Mouse (Mus musculus): ENCODE data around the gene Dennd1c. TPM values are rescaled to one million over a fixed set of nuclear protein-coding genes. Genes with fewer than 3 reads are reported as not detected.
A peak's percentile ranks its signal among the peaks of the same experiment; 100 is the strongest.

Dennd1c gene
- polyA plus RNA-seq, 1 experiment = not detected

DNA sequence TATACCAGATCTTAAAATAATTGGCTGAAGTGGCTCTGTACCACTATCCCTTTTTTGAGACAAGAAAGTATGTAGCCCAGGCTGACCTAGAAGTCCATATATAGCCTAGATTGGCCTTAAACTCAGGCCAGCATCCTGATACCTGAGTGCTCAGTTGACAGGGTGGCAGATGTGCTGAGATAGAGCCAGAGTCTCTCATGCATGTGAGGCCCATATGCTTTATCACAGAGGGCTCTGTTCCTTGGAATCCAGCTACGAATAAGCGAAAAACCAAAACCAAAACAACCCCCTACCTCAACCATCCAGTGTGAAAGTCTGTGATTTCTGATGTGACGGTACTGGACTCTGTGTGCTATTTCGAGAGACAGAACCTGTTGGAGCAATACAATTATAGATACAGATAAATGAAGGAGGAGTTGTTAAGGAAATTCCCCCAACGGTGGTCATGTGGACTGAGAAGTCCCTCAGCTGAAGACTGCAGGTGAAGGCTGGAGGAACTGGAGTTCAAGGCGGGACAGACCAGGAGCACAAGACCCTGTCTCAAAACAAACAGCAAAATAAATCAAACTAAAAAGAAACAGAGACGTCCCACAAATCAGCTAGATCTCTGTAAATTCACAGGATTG lies 29.8 kb upstream of the Dennd1c start:
- peaks cover 8% of the 10 kb centered on the region for H3K79me3 ChIP-seq (ENCODE audit: low read depth)
- H3ac ChIP-seq (ENCODE audit: control insufficient read depth, insufficient read length, low read depth) = no peak overlapping the region
- no peaks in the 10 kb centered on the region for H3K36me3 ChIP-seq (ENCODE audit: control insufficient read depth, insufficient read depth)
- H3K79me2 ChIP-seq (ENCODE audit: control insufficient read depth, insufficient read depth) = peaks cover 21% of the 10 kb centered on the region
- no peak overlapping the region for H3K4me3 ChIP-seq (ENCODE audit: insufficient read depth, poor library complexity, severe bottlenecking)
- TF ChIP-seq MYOG (IDR thresholded peaks at IDR 0.05; ENCODE audit: control insufficient read depth, extremely low read depth, insufficient read length) (no peak), FOSL1 (IDR thresholded peaks at IDR 0.05; ENCODE audit: insufficient read depth, low read length, poor library complexity, severe bottlenecking) (no peak), MAX (IDR thresholded peaks at IDR 0.05) (no peak), MYOD1 (IDR thresholded peaks at IDR 0.05; ENCODE audit: control insufficient read depth, insufficient read length, low read depth) (no peak), USF1 (IDR thresholded peaks at IDR 0.05; ENCODE audit: low read depth) (no peak), CEBPB (IDR thresholded peaks at IDR 0.05; ENCODE audit: low read depth) (no peak), CTCF (IDR thresholded peaks at IDR 0.05; ENCODE audit: control insufficient read depth, insufficient read depth, insufficient read length) (no peak)
- no peaks in the 10 kb centered on the region for H3K27me3 ChIP-seq (ENCODE audit: control insufficient read depth, insufficient read depth, insufficient read length)

DNA sequence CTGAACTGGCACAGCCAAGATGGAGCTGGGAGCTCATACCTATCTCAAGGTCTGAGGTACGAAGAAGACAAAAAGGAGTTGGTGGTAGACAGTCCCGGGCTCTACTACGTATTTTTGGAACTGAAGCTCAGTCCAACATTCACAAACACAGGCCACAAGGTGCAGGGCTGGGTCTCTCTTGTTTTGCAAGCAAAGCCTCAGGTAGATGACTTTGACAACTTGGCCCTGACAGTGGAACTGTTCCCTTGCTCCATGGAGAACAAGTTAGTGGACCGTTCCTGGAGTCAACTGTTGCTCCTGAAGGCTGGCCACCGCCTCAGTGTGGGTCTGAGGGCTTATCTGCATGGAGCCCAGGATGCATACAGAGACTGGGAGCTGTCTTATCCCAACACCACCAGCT lies 28.8 kb upstream of the Dennd1c start:
- no peaks in the 10 kb centered on the region for H3K27me3 ChIP-seq (ENCODE audit: control insufficient read depth, insufficient read depth, insufficient read length)
- H3K4me3 ChIP-seq (ENCODE audit: insufficient read depth, poor library complexity, severe bottlenecking) = no peak overlapping the region
- TF ChIP-seq CTCF (IDR thresholded peaks at IDR 0.05; ENCODE audit: control insufficient read depth, insufficient read depth, insufficient read length) (no peak), MYOG (IDR thresholded peaks at IDR 0.05; ENCODE audit: control insufficient read depth, extremely low read depth, insufficient read length) (no peak), MYOD1 (IDR thresholded peaks at IDR 0.05; ENCODE audit: control insufficient read depth, insufficient read length, low read depth) (no peak), FOSL1 (IDR thresholded peaks at IDR 0.05; ENCODE audit: insufficient read depth, low read length, poor library complexity, severe bottlenecking) (no peak), USF1 (IDR thresholded peaks at IDR 0.05; ENCODE audit: low read depth) (no peak), CEBPB (IDR thresholded peaks at IDR 0.05; ENCODE audit: low read depth) (no peak), MAX (IDR thresholded peaks at IDR 0.05) (no peak)
- H3ac ChIP-seq (ENCODE audit: control insufficient read depth, insufficient read length, low read depth) = no peak overlapping the region
- H3K79me2 ChIP-seq (ENCODE audit: control insufficient read depth, insufficient read depth) = peaks cover 21% of the 10 kb centered on the region
- H3K36me3 ChIP-seq (ENCODE audit: control insufficient read depth, insufficient read depth) = no peaks in the 10 kb centered on the region
- peaks cover 8% of the 10 kb centered on the region for H3K79me3 ChIP-seq (ENCODE audit: low read depth)

DNA sequence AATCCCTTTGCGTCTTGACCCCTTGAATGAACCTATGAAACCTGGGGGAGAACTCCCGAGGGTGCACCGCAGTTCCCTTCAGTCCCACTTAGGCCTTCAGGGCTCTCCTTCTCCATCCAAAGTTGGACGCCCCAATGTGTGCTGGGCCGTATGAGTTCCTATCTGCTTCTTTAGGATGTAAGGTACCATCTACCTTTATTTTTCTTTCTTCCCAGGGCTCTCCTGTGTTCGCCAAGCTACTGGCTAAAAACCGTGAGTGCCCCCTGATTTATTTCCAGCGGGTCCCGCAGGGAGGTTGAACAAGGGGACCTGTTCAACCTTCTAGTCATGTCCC lies 27.7 kb upstream of the Dennd1c start:
- peaks cover 8% of the 10 kb centered on the region for H3K79me3 ChIP-seq (ENCODE audit: low read depth)
- no peak overlapping the region for H3ac ChIP-seq (ENCODE audit: control insufficient read depth, insufficient read length, low read depth)
- H3K4me3 ChIP-seq (ENCODE audit: insufficient read depth, poor library complexity, severe bottlenecking) = peak overlapping the region; percentile 65
- H3K36me3 ChIP-seq (ENCODE audit: control insufficient read depth, insufficient read depth) = no peaks in the 10 kb centered on the region
- TF ChIP-seq MYOG (IDR thresholded peaks at IDR 0.05; ENCODE audit: control insufficient read depth, extremely low read depth, insufficient read length) (no peak), CTCF (IDR thresholded peaks at IDR 0.05; ENCODE audit: control insufficient read depth, insufficient read depth, insufficient read length) (no peak), USF1 (IDR thresholded peaks at IDR 0.05; ENCODE audit: low read depth) (no peak), CEBPB (IDR thresholded peaks at IDR 0.05; ENCODE audit: low read depth) (no peak), MYOD1 (IDR thresholded peaks at IDR 0.05; ENCODE audit: control insufficient read depth, insufficient read length, low read depth) (no peak), FOSL1 (IDR thresholded peaks at IDR 0.05; ENCODE audit: insufficient read depth, low read length, poor library complexity, severe bottlenecking) (no peak), MAX (IDR thresholded peaks at IDR 0.05) (no peak)
- peaks cover 21% of the 10 kb centered on the region for H3K79me2 ChIP-seq (ENCODE audit: control insufficient read depth, insufficient read depth)
- H3K27me3 ChIP-seq (ENCODE audit: control insufficient read depth, insufficient read depth, insufficient read length) = no peaks in the 10 kb centered on the region

DNA sequence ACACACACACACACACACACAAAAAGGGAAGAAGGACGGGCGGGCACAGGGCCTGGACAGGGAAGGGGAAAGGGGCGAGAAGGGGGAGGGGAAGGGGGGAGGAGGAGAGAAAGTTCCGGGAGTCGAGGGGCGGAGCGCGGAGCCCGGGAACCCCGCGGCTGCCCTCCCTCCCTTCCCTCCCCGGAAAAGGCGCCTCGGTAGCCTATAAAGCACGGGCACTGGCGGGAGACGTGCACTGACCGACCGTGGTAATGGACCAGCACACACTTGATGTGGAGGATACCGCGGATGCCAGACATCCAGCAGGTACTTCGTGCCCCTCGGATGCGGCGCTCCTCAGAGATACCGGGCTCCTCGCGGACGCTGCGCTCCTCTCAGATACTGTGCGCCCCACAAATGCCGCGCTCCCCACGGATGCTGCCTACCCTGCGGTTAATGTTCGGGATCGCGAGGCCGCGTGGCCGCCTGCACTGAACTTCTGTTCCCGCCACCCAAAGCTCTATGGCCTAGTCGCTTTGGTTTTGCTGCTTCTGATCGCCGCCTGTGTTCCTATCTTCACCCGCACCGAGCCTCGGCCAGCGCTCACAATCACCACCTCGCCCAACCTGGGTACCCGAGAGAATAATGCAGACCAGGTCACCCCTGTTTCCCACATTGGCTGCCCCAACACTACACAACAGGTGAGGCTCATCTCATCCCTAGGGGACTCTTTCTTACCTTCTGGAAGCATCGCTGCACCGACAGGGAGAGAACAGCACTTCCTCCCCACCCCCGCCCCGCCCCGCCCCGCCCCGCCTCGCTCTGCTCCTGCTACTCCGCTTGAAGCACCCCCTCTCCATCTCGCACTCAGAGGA lies 27.1 kb upstream of the Dennd1c start, which contains the start of gene Tnfsf9:
Tnfsf9 (plus strand) TSS at position 145 of the 854 bp plus-strand sequence.
- Histone ChIP-seq H3K36me3 (ENCODE audit: control insufficient read depth, insufficient read depth) (no peaks in the 10 kb centered on the region), H3K27me3 (ENCODE audit: control insufficient read depth, insufficient read depth, insufficient read length) (no peaks in the 10 kb centered on the region), H3K4me3 (ENCODE audit: insufficient read depth, poor library complexity, severe bottlenecking) (peak within 1 kb of the TSS; percentile 65), H3K79me2 (ENCODE audit: control insufficient read depth, insufficient read depth) (peaks cover 21% of the 10 kb centered on the region), H3ac (ENCODE audit: control insufficient read depth, insufficient read length, low read depth) (peak within 1 kb of the TSS; percentile 83), H3K79me3 (ENCODE audit: low read depth) (peaks cover 8% of the 10 kb centered on the region)
- TF ChIP-seq FOSL1 (IDR thresholded peaks at IDR 0.05; ENCODE audit: insufficient read depth, low read length, poor library complexity, severe bottlenecking) = no peak
- TF ChIP-seq MYOD1 (IDR thresholded peaks at IDR 0.05; ENCODE audit: control insufficient read depth, insufficient read length, low read depth) = no peak
- TF ChIP-seq MAX (IDR thresholded peaks at IDR 0.05) = no peak
- TF ChIP-seq CEBPB (IDR thresholded peaks at IDR 0.05; ENCODE audit: low read depth) = no peak

DNA sequence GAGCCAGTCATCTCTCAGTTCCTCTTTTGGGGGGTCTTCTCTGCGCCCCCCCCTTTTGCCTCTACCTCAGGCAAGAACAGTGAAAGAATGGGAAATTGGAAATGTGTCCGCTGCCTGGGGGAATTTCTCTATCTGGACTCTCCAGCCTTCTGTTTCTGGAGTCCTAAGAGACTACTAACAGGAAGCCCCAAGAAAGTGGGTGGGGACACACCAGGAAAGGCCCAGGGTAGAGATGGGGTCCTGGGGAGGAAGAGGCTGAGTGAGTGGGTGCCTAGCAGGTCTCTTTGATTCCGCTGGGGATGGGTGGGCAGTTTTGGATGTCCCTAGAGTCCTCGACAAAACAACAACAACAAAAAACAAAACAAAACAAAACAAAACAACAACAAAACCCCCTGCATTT lies 26.2 kb upstream of the Dennd1c start:
- TF ChIP-seq FOSL1 (IDR thresholded peaks at IDR 0.05; ENCODE audit: insufficient read depth, low read length, poor library complexity, severe bottlenecking) = no peak
- no peak for TF ChIP-seq CEBPB (IDR thresholded peaks at IDR 0.05; ENCODE audit: low read depth)
- TF ChIP-seq MYOD1 (IDR thresholded peaks at IDR 0.05; ENCODE audit: control insufficient read depth, insufficient read length, low read depth) = no peak
- TF ChIP-seq USF1 (IDR thresholded peaks at IDR 0.05; ENCODE audit: low read depth) = no peak
- no peak for TF ChIP-seq CTCF (IDR thresholded peaks at IDR 0.05; ENCODE audit: control insufficient read depth, insufficient read depth, insufficient read length)
- no peak for TF ChIP-seq MYOG (IDR thresholded peaks at IDR 0.05; ENCODE audit: control insufficient read depth, extremely low read depth, insufficient read length)
- TF ChIP-seq MAX (IDR thresholded peaks at IDR 0.05) = no peak
- Histone ChIP-seq H3K79me2 (ENCODE audit: control insufficient read depth, insufficient read depth) (peaks cover 21% of the 10 kb centered on the region), H3K79me3 (ENCODE audit: low read depth) (peaks cover 8% of the 10 kb centered on the region), H3K4me3 (ENCODE audit: insufficient read depth, poor library complexity, severe bottlenecking) (no peak overlapping the region), H3ac (ENCODE audit: control insufficient read depth, insufficient read length, low read depth) (no peak overlapping the region), H3K27me3 (ENCODE audit: control insufficient read depth, insufficient read depth, insufficient read length) (no peaks in the 10 kb centered on the region), H3K36me3 (ENCODE audit: control insufficient read depth, insufficient read depth) (no peaks in the 10 kb centered on the region)

All from C2C12 (cell line).